Mouse (Mus musculus): ENCODE results near the gene Mcm8. TPM values are rescaled to one million over a fixed set of nuclear protein-coding genes. Genes with fewer than 3 reads are reported as not detected.
A peak's percentile ranks its signal among the peaks of the same experiment; 100 is the strongest.

The Mcm8 gene
- polyA plus RNA-seq, 1 experiment from 2014 or later = 23.3 TPM

- no peak for ATAC-seq (ENCODE audit: insufficient number of reproducible peaks, insufficient read depth, low FRiP score, low TSS enrichment, low read depth)
Observed at GRCm38 (mm10) chr2:132873657-132874326, 57.9 kb downstream of the Mcm8 start.

GRCm38 (mm10) chr2:132876991-132877390 lies 61.0 kb downstream of the Mcm8 start:
- 69% methylated on average over 1 of the region's 1 CpGs for WGBS
- Histone ChIP-seq H3K27me3 (peaks cover 48% of the 10 kb centered on the region), H3K36me3 (no peaks in the 10 kb centered on the region)

More at GRCm38 (mm10) chr2:132873657-132874326, 57.9 kb downstream of the Mcm8 start:
- no peak overlapping the region for H3K4me3 ChIP-seq (replicated peaks)
- H3K4me2 ChIP-seq = no peak overlapping the region
- H3K27ac ChIP-seq = no peak overlapping the region
- no peak overlapping the region for H3K9ac ChIP-seq (replicated peaks)
- peaks cover 18% of the 10 kb centered on the region for H3K27me3 ChIP-seq
- no peaks in the 10 kb centered on the region for H3K9me3 ChIP-seq
- peaks cover 2% of the 10 kb centered on the region for H3K4me1 ChIP-seq (replicated peaks)
- 87% methylated on average over 10 of the region's 10 CpGs for WGBS
- H3K36me3 ChIP-seq = no peaks in the 10 kb centered on the region

GRCm38 (mm10) chr2:132879261-132880044 lies 63.5 kb downstream of the Mcm8 start:
- Histone ChIP-seq H3K4me2 (peak overlapping the region; percentile 96), H3K9me3 (no peaks in the 10 kb centered on the region), H3K27ac (no peak overlapping the region), H3K27me3 (peaks cover 48% of the 10 kb centered on the region), H3K4me3 (replicated peaks) (peak overlapping the region; percentile 53), H3K36me3 (no peaks in the 10 kb centered on the region), H3K9ac (replicated peaks) (peak overlapping the region; percentile 57), H3K4me1 (replicated peaks) (peaks cover 30% of the 10 kb centered on the region)
- under 1% methylated on average over 58 of the region's 58 CpGs for WGBS
- peak; percentile 44; the same call in 1 of the 2 replicates for ATAC-seq (ENCODE audit: insufficient number of reproducible peaks, insufficient read depth, low FRiP score, low TSS enrichment, low read depth)

More at GRCm38 (mm10) chr2:132876991-132877390, 61.0 kb downstream of the Mcm8 start:
- H3K4me3 ChIP-seq (replicated peaks) = no peak overlapping the region
- no peak overlapping the region for H3K4me2 ChIP-seq
- H3K27ac ChIP-seq = no peak overlapping the region
- no peak overlapping the region for H3K9ac ChIP-seq (replicated peaks)
- H3K9me3 ChIP-seq = no peaks in the 10 kb centered on the region
- peaks cover 30% of the 10 kb centered on the region for H3K4me1 ChIP-seq (replicated peaks)
- ATAC-seq (ENCODE audit: insufficient number of reproducible peaks, insufficient read depth, low FRiP score, low TSS enrichment, low read depth) = no peak

- peak within 1 kb of the TSS; percentile 96 for H3K4me2 ChIP-seq
- H3K9me3 ChIP-seq = no peaks in the 10 kb centered on the region
- H3K4me3 ChIP-seq (replicated peaks) = peak within 1 kb of the TSS; percentile 53
- no peak within 1 kb of the TSS for H3K27ac ChIP-seq
- ATAC-seq (ENCODE audit: insufficient number of reproducible peaks, insufficient read depth, low FRiP score, low TSS enrichment, low read depth) = no peak
- peaks cover 48% of the 10 kb centered on the region for H3K27me3 ChIP-seq
- H3K36me3 ChIP-seq = no peaks in the 10 kb centered on the region
- H3K9ac ChIP-seq (replicated peaks) = peak within 1 kb of the TSS; percentile 57; the same call in 1 of the 2 replicates
- H3K4me1 ChIP-seq (replicated peaks) = peaks cover 30% of the 10 kb centered on the region
- 4% methylated on average over 12 of the region's 12 CpGs for WGBS
Observed at GRCm38 (mm10) chr2:132880844-132881645, 65.1 kb downstream of the Mcm8 start, which contains the start of gene Lrrn4. Gene Lrrn4, minus strand, starts transcription at chr2:132880891.

GRCm38 (mm10) chr2:132884303-132884967 lies 68.5 kb downstream of the Mcm8 start:
- WGBS = 71% methylated on average over 8 of the region's 8 CpGs
- no peak overlapping the region for H3K4me3 ChIP-seq (replicated peaks)
- peaks cover 24% of the 10 kb centered on the region for H3K27me3 ChIP-seq
- no peaks in the 10 kb centered on the region for H3K9me3 ChIP-seq
- no peak for ATAC-seq (ENCODE audit: insufficient number of reproducible peaks, insufficient read depth, low FRiP score, low TSS enrichment, low read depth)
- H3K9ac ChIP-seq (replicated peaks) = no peak overlapping the region
- peaks cover 22% of the 10 kb centered on the region for H3K4me1 ChIP-seq (replicated peaks)
- no peak overlapping the region for H3K27ac ChIP-seq
- H3K36me3 ChIP-seq = no peaks in the 10 kb centered on the region
- H3K4me2 ChIP-seq = no peak overlapping the region

GRCm38 (mm10) chr2:132885312-132885711 lies 69.4 kb downstream of the Mcm8 start:
- WGBS = 87% methylated on average over 7 of the region's 7 CpGs
- no peak overlapping the region for H3K9ac ChIP-seq (replicated peaks)

More at GRCm38 (mm10) chr2:132885312-132885711, 69.4 kb downstream of the Mcm8 start:
- Histone ChIP-seq H3K9me3 (no peaks in the 10 kb centered on the region), H3K4me3 (replicated peaks) (no peak overlapping the region), H3K36me3 (no peaks in the 10 kb centered on the region), H3K4me1 (replicated peaks) (peaks cover 13% of the 10 kb centered on the region), H3K4me2 (no peak overlapping the region), H3K27ac (no peak overlapping the region), H3K27me3 (peaks cover 15% of the 10 kb centered on the region)
- ATAC-seq (ENCODE audit: insufficient number of reproducible peaks, insufficient read depth, low FRiP score, low TSS enrichment, low read depth) = no peak

Other genes with a start within 250 kb of the Mcm8 start
- 41.6 and 42.3 TPM in 2 replicates for gene Gpcpd1, start 228.4 kb upstream of the Mcm8 start, polyA plus RNA-seq (2016; fragmentation: Nextera tagmentation; extraction: Ambion mirVana)
- 18.2 and 19.9 TPM in 2 replicates for gene Shld1, start 129.2 kb upstream of the Mcm8 start, polyA plus RNA-seq (2016; fragmentation: Nextera tagmentation; extraction: Ambion mirVana)
- gene Chgb, start 34.9 kb upstream of the Mcm8 start, polyA plus RNA-seq (2016; fragmentation: Nextera tagmentation; extraction: Ambion mirVana) = 0.11 and 0.35 TPM in 2 replicates
- 34.1 and 38.7 TPM in 2 replicates for gene Trmt6, start 86 bp upstream of the Mcm8 start, polyA plus RNA-seq (2016; fragmentation: Nextera tagmentation; extraction: Ambion mirVana)
- gene Crls1, start 30.5 kb downstream of the Mcm8 start, polyA plus RNA-seq (2016; fragmentation: Nextera tagmentation; extraction: Ambion mirVana) = 26.9 and 31.9 TPM in 2 replicates
- 0.23 and 0.37 TPM in 2 replicates for gene Lrrn4, start 64.8 kb downstream of the Mcm8 start, polyA plus RNA-seq (2016; fragmentation: Nextera tagmentation; extraction: Ambion mirVana)
- 12.5 and 18.6 TPM in 2 replicates for gene Fermt1, start 129.8 kb downstream of the Mcm8 start, polyA plus RNA-seq (2016; fragmentation: Nextera tagmentation; extraction: Ambion mirVana)

Data from limb, embryonic 12.5 days (tissue).